Mouse (Mus musculus) stomach, embryonic 15.5 days (tissue): ENCODE results near the gene Cachd1. TPM values are rescaled to one million over a fixed set of nuclear protein-coding genes. Genes with fewer than 3 reads are reported as not detected.

Experiments used
- ATAC-seq: fragments of 200-750 bp; cut with Nextera tagmentation; 2 replicates; pipeline ENCODE4 v1.8.0; 2017; ENCODE audit warnings: low read depth, moderate number of reproducible peaks, moderate TSS enrichment; ENCODE audit not compliant: insufficient read depth, low FRiP score
- H3K27ac ChIP-seq: fragments of 300-500 bp; sonication (generic); 2 replicates; pipeline ENCODE4 v1.5.1; 2015; ENCODE audit warnings: mild to moderate bottlenecking, inconsistent platforms
- H3K27me3 ChIP-seq: fragments of 300-500 bp; sonication (generic); replicated peaks from 2 replicates; pipeline ENCODE4 v1.6.1; 2015; ENCODE audit warnings: inconsistent platforms
- H3K36me3 ChIP-seq: fragments of 300-500 bp; sonication (generic); 2 replicates; pipeline ENCODE4 v1.6.1; 2015; ENCODE audit warnings: inconsistent platforms
- H3K4me1 ChIP-seq: fragments of 300-500 bp; sonication (generic); 2 replicates; pipeline ENCODE4 v1.6.1; 2015; ENCODE audit warnings: inconsistent platforms
- H3K4me2 ChIP-seq: fragments of 300-500 bp; sonication (generic); 2 replicates; pipeline ENCODE4 v1.6.1; 2015; ENCODE audit warnings: mild to moderate bottlenecking, inconsistent platforms
- H3K4me3 ChIP-seq: fragments of 300-500 bp; sonication (generic); replicated peaks from 2 replicates; pipeline ENCODE4 v1.5.1; 2015; ENCODE audit warnings: inconsistent platforms
- H3K9ac ChIP-seq: fragments of 300-500 bp; sonication (generic); 2 replicates; pipeline ENCODE4 v1.6.1; 2015; ENCODE audit warnings: inconsistent platforms
- H3K9me3 ChIP-seq: fragments of 300-500 bp; sonication (generic); 2 replicates; pipeline ENCODE4 v1.6.1; 2016; ENCODE audit warnings: inconsistent platforms
- WGBS: fragments of 180-500 bp; shearing (Covaris S2); methylation state at CpG from one replicate; pipeline ENCODE4 v1.1.7; 2015; 5-methylcytosine and 5-hydroxymethylcytosine counted together
- polyA plus RNA-seq: library from polyadenylated mRNA; unstranded; fragments of >200 nt; fragmentation: Nextera tagmentation; extraction: Ambion mirVana; gene quantifications from 2 replicates; pipeline ENCODE4 v1.2.1, GENCODE M21; 2015

The Cachd1 gene
- polyA plus RNA-seq, 1 experiment from 2014 or later: 13.0 TPM

DNA sequence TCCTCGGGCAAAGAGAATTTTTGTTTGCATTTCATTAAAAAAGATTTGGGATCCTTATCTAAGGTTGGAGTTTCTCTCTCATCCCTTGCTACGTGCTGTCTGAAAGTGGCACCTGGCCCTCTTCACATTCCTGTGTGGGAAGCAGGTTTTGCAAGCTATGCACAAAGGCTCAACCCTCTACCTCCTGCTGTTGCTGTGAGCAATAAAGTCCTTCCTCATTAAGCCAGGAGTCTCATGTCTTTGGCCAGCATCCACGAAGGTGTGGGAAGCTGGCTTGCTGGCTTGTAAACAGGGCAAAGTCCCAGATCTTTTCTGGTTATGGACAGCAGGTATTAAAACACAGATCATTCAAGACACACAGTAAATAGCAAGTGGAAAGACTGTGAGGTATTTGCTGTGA is 7.9 kb upstream of the Cachd1 start:
- Histone ChIP-seq H3K4me1 (no peaks in the 10 kb centered on the region), H3K9ac (no peak overlapping the region), H3K4me2 (no peak overlapping the region), H3K9me3 (no peaks in the 10 kb centered on the region), H3K36me3 (no peaks in the 10 kb centered on the region), H3K27me3 (no peaks in the 10 kb centered on the region), H3K4me3 (no peak overlapping the region), H3K27ac (no peak overlapping the region)
- ATAC-seq: no peak
- 31% methylated on average over 3 of the region's 3 CpGs for WGBS

DNA sequence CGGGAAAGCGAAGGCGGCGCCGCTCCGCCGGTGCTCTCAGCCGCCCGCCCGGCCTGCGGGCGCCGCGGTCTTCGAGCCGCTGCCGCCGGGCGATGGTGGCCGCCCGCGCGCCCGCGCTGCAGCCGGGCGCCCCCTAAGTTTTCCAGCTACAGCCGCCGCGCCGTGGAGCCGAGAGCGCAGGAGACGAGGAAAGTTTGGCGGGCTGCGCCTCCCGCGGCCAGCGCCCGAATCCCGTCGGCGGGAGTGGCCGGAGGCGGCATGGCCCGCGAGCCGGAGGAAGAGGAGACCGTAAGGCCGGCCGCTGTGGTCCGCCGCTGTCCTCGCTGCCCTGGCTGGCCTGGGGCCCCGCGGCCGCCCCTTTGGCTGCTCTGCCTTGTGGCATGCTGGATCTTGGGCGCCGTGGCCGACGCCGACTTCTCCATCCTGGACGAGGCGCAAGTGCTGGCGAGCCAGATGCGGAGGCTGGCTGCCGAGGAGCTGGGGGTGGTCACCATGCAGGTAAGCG is 448 bp downstream of the Cachd1 start:
- H3K27me3 ChIP-seq: no peaks in the 10 kb centered on the region
- H3K27ac ChIP-seq: peak overlapping the region; percentile 96
- H3K36me3 ChIP-seq: no peaks in the 10 kb centered on the region
- 0 out of 2 replicates have a peak, but pooled peaks cover 4% of the 10 kb centered on the region for H3K4me1 ChIP-seq
- H3K4me2 ChIP-seq: peak overlapping the region; percentile 87
- H3K9ac ChIP-seq: peak overlapping the region; percentile 88
- under 1% methylated on average over 67 of the region's 68 CpGs for WGBS
- no peaks in the 10 kb centered on the region for H3K9me3 ChIP-seq
- H3K4me3 ChIP-seq: peak overlapping the region; percentile 92
- ATAC-seq: peak; percentile 37

DNA sequence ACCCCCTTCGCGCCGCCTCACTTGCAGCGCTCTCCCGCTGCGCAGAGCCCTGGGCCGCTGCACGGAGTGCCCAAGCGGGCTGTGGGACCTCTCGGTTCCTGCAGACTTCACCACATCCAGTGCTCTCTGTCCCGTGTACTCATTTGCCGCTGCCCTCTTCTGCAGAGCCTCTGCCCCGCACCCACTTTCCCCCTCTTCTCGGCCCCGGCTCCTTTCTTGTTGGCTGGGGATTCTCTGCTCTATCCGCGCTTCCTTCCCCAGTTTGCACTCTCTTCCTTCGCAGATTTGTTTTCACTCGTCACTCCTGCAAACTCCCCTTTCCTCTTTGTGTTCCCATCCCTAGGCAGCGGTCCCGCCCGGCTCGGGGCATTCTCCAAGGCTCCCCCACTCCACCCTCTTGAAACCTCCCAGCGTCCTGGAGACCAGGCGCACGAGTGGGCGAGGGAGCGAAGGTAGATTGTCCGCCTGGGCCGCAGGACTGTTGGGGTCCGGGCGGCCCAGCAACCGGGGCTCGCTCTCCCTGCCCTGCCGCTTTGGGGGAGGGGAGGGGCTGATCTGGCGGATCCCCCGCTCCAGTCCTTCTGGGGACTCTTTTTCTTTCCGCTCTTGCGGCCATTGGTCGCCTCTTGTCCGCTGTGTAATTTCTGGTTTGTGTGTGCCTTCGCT is 1.0 kb downstream of the Cachd1 start:
- Histone ChIP-seq H3K4me1 (0 out of 2 replicates have a peak, but pooled peaks cover 4% of the 10 kb centered on the region), H3K9me3 (no peaks in the 10 kb centered on the region), H3K27me3 (no peaks in the 10 kb centered on the region), H3K4me3 (peak overlapping the region; percentile 92), H3K9ac (peak overlapping the region; percentile 88), H3K4me2 (peak overlapping the region; percentile 87), H3K36me3 (no peaks in the 10 kb centered on the region), H3K27ac (peak overlapping the region; percentile 96)
- WGBS: under 1% methylated on average over 42 of the region's 42 CpGs
- peak; percentile 24; the same call in 1 of the 2 replicates for ATAC-seq

DNA sequence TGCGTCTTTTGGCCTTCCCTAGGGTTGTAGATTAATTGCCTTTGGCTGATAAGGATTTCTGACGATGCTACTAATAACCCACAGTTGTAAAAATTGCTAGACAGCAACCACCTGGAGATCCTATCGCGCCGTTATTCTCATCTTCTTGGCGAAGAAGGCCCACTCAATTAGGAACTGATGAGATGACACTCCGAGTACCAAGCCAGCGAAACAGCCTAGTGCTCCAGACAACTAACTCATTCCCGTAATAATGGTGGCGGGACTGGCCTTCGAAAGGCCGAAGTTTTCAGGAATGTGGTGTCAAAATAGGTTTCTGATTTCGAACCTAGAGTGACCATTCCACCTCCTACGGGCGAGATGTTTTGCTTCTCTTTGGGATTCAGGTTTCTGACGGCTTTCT is 1.6 kb downstream of the Cachd1 start:
- ATAC-seq: no peak
- H3K27me3 ChIP-seq: no peaks in the 10 kb centered on the region
- H3K4me2 ChIP-seq: peak overlapping the region; percentile 87
- WGBS: 3% methylated on average over 16 of the region's 16 CpGs
- no peaks in the 10 kb centered on the region for H3K36me3 ChIP-seq
- no peaks in the 10 kb centered on the region for H3K9me3 ChIP-seq
- peak overlapping the region; percentile 88 for H3K9ac ChIP-seq
- 0 out of 2 replicates have a peak, but pooled peaks cover 4% of the 10 kb centered on the region for H3K4me1 ChIP-seq
- H3K27ac ChIP-seq: no peak overlapping the region
- peak overlapping the region; percentile 92 for H3K4me3 ChIP-seq

DNA sequence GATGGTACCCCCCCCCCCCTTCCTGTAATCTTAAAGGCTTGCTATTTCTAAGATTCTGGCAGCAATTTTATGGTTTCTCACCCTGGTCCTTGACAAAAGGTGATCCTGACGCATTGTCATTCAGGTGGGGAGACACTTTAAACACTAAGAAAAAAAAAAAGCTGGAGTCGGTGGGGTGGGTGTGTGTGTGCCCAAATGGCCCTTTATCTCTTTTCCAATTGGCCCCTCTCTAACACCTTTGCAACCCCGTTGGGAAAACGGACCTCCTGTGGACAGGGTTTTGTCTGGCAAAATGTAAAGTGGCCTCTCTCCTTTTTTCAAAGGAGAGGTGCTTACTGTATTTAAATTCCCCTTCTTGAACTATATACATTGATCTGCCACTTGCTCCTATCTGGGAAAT is 2.5 kb downstream of the Cachd1 start:
- Histone ChIP-seq H3K27me3 (no peaks in the 10 kb centered on the region), H3K9ac (no peak overlapping the region), H3K36me3 (no peaks in the 10 kb centered on the region), H3K4me3 (peak overlapping the region; percentile 92; the same call in 1 of the 2 replicates), H3K4me1 (0 out of 2 replicates have a peak, but pooled peaks cover 4% of the 10 kb centered on the region), H3K4me2 (peak overlapping the region; percentile 87), H3K27ac (no peak overlapping the region), H3K9me3 (no peaks in the 10 kb centered on the region)
- ATAC-seq: no peak
- 33% methylated on average over 4 of the region's 4 CpGs for WGBS

DNA sequence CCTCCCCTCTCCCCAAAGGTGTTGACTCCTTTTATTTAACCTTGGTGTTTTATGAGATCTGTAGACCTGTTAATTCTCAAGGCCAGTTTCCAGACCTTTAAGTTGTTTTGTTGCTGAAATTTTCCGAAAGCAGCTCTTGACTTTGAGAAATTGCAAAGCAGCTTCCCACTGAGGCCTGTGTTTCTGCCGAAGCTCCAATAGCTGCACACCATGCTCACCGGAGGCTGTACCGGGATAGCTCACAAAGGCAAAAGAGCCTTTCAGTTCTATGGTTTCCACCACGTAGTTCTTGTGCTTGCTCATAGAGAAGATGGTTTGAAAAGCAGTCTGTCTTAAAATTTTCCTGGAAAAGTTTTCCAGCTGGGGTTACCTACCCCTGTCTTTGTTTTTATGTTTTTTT is 3.2 kb downstream of the Cachd1 start:
- Histone ChIP-seq H3K4me2 (peak overlapping the region; percentile 87), H3K27ac (no peak overlapping the region), H3K36me3 (no peaks in the 10 kb centered on the region), H3K27me3 (no peaks in the 10 kb centered on the region), H3K9me3 (no peaks in the 10 kb centered on the region), H3K4me3 (0 out of 2 replicates have a peak overlapping the region, but pooled peaks have one; percentile 12), H3K4me1 (0 out of 2 replicates have a peak, but pooled peaks cover 4% of the 10 kb centered on the region), H3K9ac (no peak overlapping the region)
- ATAC-seq: no peak
- WGBS: 45% methylated on average over 5 of the region's 5 CpGs

DNA sequence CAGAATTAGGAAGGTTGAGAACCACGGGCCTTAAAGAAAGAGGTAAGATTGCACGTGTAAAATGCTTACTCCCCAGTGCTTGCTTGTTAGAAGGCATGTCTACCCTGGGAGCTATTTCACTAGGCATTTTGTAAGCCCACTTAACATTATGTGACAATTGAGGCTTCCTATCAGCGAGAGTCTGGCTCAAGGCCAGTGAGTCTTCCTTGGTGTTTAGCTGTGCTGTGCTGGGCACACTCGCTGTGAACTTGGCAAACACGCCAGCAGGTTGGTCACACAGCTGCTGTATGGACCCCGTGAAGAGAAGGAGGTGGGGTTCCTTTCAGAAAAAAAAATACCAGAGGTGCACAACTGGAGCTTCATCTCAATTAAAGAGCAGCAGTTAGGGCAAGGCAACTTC is 4.4 kb downstream of the Cachd1 start:
- no peak overlapping the region for H3K9ac ChIP-seq
- ATAC-seq: no peak
- 0 out of 2 replicates have a peak, but pooled peaks cover 4% of the 10 kb centered on the region for H3K4me1 ChIP-seq
- no peaks in the 10 kb centered on the region for H3K27me3 ChIP-seq
- H3K4me2 ChIP-seq: no peak overlapping the region
- no peak overlapping the region for H3K27ac ChIP-seq
- 74% methylated on average over 6 of the region's 6 CpGs for WGBS
- no peak overlapping the region for H3K4me3 ChIP-seq
- no peaks in the 10 kb centered on the region for H3K9me3 ChIP-seq
- H3K36me3 ChIP-seq: no peaks in the 10 kb centered on the region

DNA sequence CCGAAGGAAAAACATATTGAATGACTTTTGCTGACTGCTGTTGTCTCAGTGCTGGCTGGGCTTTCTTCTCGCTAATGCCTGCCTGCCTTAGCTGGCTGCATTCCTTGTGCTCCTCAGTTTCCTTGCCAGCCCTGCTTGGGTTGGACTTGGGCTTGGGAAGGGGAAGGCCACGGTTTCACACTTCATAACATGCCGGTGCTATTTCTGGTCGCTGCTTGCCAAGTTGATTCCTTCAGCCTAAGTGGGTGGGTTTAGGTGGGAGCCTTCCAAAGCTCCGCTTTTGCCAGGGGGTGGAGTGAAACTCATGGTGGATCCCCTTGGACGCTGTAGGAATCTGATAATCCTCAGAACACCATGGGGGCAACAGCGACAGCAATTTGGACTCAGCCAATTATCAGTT is 5.9 kb downstream of the Cachd1 start:
- Histone ChIP-seq H3K9ac (no peak overlapping the region), H3K36me3 (no peaks in the 10 kb centered on the region), H3K9me3 (no peaks in the 10 kb centered on the region), H3K27ac (no peak overlapping the region), H3K27me3 (no peaks in the 10 kb centered on the region), H3K4me3 (no peak overlapping the region), H3K4me2 (no peak overlapping the region), H3K4me1 (0 out of 2 replicates have a peak, but pooled peaks cover 4% of the 10 kb centered on the region)
- ATAC-seq: no peak
- WGBS: 55% methylated on average over 8 of the region's 8 CpGs

DNA sequence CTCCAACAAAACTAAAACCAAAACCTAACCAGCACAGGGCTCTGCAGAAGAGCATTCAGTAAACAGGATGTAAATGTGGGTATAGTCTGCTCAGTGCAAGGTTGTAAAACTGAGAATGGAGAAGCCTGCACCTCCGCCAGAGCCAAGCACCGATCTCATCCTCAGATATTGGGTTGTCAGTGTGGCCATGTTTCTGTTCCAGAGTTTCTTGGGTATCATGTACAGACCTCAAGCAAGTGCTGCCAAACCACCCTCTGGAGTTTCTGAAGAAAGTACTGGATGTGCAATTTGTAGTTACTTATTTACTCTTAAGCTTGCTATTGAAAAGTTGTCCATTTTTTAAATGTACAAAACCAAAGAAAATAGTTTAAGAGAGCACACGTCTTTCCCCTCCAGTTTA is 6.4 kb downstream of the Cachd1 start:
- Histone ChIP-seq H3K9me3 (no peaks in the 10 kb centered on the region), H3K4me3 (no peak overlapping the region), H3K36me3 (no peaks in the 10 kb centered on the region), H3K4me1 (0 out of 2 replicates have a peak, but pooled peaks cover 4% of the 10 kb centered on the region), H3K27me3 (no peaks in the 10 kb centered on the region), H3K4me2 (no peak overlapping the region), H3K9ac (no peak overlapping the region), H3K27ac (no peak overlapping the region)
- 68% methylated on average over 3 of the region's 3 CpGs for WGBS
- no peak for ATAC-seq

DNA sequence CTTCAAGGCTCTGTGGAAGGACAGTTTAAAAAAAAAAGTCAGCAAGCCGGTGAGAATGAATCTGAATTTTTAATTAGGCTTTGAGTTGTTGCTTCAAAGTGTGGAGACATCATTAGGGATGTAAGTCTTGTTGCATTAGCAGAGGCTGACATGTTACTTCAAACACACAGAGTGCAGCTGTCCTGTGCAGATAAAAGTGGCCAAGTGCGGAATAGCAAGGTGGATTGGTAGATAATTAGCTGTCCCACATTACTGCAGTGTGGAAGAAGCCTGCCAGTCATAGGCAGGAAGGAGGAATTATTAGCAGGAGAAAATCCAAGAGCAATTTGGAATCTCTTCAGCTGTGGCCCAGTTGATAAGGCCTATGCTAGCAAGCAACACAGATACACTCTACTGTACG is 10.7 kb downstream of the Cachd1 start:
- WGBS: 69% methylated on average over 3 of the region's 3 CpGs
- H3K36me3 ChIP-seq: no peaks in the 10 kb centered on the region
- ATAC-seq: no peak
- H3K27me3 ChIP-seq: no peaks in the 10 kb centered on the region
- H3K4me3 ChIP-seq: no peak overlapping the region
- 0 out of 2 replicates have a peak, but pooled peaks cover 6% of the 10 kb centered on the region for H3K4me1 ChIP-seq
- H3K27ac ChIP-seq: no peak overlapping the region
- H3K9me3 ChIP-seq: no peaks in the 10 kb centered on the region
- H3K9ac ChIP-seq: no peak overlapping the region
- H3K4me2 ChIP-seq: no peak overlapping the region

DNA sequence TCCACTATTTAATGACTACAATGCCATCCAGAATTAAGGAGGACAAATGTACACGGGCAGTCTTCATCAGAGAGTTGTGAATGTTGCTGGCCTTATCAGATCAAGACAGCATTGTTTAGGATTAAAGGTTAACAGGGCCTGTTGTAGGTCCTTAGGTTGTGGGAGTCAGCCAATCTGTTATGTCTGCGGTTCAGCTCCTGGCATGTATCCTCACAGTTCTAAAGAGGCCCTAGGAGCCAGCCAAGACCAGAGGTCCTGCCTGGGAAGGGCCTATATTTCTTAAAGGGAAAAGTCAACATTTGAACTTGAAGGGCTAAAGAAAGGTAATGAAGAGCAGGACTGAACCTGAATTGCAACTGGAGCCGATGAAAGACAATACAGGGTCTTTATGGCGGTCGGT is 13.7 kb downstream of the Cachd1 start:
- WGBS: 66% methylated on average over 5 of the region's 5 CpGs
- H3K4me3 ChIP-seq: no peak overlapping the region
- no peaks in the 10 kb centered on the region for H3K9me3 ChIP-seq
- H3K9ac ChIP-seq: no peak overlapping the region
- no peaks in the 10 kb centered on the region for H3K36me3 ChIP-seq
- peaks cover 17% of the 10 kb centered on the region; the same call in 1 of the 2 replicates for H3K4me1 ChIP-seq
- H3K4me2 ChIP-seq: no peak overlapping the region
- no peak overlapping the region for H3K27ac ChIP-seq
- no peaks in the 10 kb centered on the region for H3K27me3 ChIP-seq
- ATAC-seq: no peak

DNA sequence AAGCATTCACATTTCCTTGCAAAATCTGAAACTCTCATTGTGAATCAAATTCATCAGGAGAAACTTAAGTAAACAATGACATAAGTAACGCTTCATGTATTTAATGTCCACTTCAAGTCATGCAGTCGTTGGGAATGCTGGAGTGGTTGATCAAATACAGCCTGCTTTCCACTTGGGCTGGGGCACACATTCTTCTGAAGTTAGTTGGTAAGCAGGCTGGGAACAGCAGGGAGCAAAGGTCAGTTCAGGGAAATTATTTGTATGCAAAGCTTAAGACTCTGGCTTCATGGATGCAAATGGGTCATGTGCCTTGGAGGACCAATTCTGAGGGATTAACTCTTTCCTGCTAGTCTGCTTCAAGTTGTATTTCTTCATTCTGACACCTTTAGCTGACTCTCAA is 16.7 kb downstream of the Cachd1 start:
- no peak overlapping the region for H3K9ac ChIP-seq
- H3K4me1 ChIP-seq: peaks cover 18% of the 10 kb centered on the region; the same call in 1 of the 2 replicates
- 16% methylated on average over 2 of the region's 2 CpGs for WGBS
- no peaks in the 10 kb centered on the region for H3K36me3 ChIP-seq
- H3K9me3 ChIP-seq: no peaks in the 10 kb centered on the region
- no peak for ATAC-seq
- no peak overlapping the region for H3K4me3 ChIP-seq
- no peak overlapping the region for H3K4me2 ChIP-seq
- H3K27me3 ChIP-seq: no peaks in the 10 kb centered on the region
- peak overlapping the region; percentile 18; the same call in 1 of the 2 replicates for H3K27ac ChIP-seq
